Mouse (Mus musculus) G1E (cell line): ENCODE data around the gene Fgf4. TPM values are rescaled to one million over a fixed set of nuclear protein-coding genes. Genes with fewer than 3 reads are reported as not detected.

Experiments
- ATAC-seq: 2 replicates; pipeline ENCODE4 v1.8.0; 2016; ENCODE audit warnings: mild to moderate bottlenecking; ENCODE audit not compliant: insufficient number of reproducible peaks, poor library complexity, low FRiP score, severe bottlenecking; ENCODE audit errors: extremely low read depth
- DNase-seq: peaks from one replicate; pipeline ENCODE4 v3.0.0; 2012; ENCODE audit warnings: low spot score
- H3K27me3 ChIP-seq: 2 replicates; pipeline ENCODE4 v1.6.1; 2012; ENCODE audit warnings: mild to moderate bottlenecking, low read length, inconsistent platforms; ENCODE audit not compliant: insufficient read depth
- H3K36me3 ChIP-seq: replicated peaks from 2 replicates; pipeline ENCODE3; 2012; ENCODE audit warnings: mild to moderate bottlenecking, inconsistent platforms
- H3K4me1 ChIP-seq: 2 replicates; pipeline ENCODE4 v1.6.1; 2012; ENCODE audit warnings: low read depth, low read length, inconsistent platforms, mixed read lengths; ENCODE audit not compliant: insufficient read depth
- H3K4me3 ChIP-seq: 2 replicates; pipeline ENCODE4 v1.5.1; 2012; ENCODE audit warnings: low read depth, mild to moderate bottlenecking, inconsistent platforms, low read length, moderate library complexity, mixed read lengths
- H3K9me3 ChIP-seq: replicated peaks from 2 replicates; pipeline ENCODE4 v1.6.1; 2012; ENCODE audit warnings: inconsistent platforms
- CTCF ChIP-seq: IDR thresholded peaks from 2 replicates; pipeline ENCODE4 v1.5.1; 2012; ENCODE audit warnings: low read depth, low read length, inconsistent platforms, mixed read lengths
- GATA1 ChIP-seq: IDR thresholded peaks from 2 replicates; pipeline ENCODE4 v1.6.1; 2012; ENCODE audit warnings: borderline replicate concordance, low read length, inconsistent platforms, mixed read lengths
- GATA2 ChIP-seq: IDR thresholded peaks from 2 replicates; pipeline ENCODE4 v1.6.1; 2012; ENCODE audit warnings: low read depth, low read length, inconsistent platforms, borderline replicate concordance
- POLR2AphosphoS5 ChIP-seq: IDR thresholded peaks from 2 replicates; pipeline ENCODE4 v1.6.1; 2012; ENCODE audit warnings: low read depth, low read length, inconsistent platforms; ENCODE audit not compliant: insufficient replicate concordance
- TAL1 ChIP-seq: conservative IDR thresholded peaks from 2 replicates; pipeline ENCODE4 v1.6.1; 2012; ENCODE audit warnings: low read depth, low read length, inconsistent platforms, mixed read lengths
- polyA plus RNA-seq: library from polyadenylated mRNA; stranded (reverse); fragments of >175 nt; gene quantifications from 2 replicates; pipeline ENCODE4 v1.2.3, GENCODE M21; 2012
- total RNA-seq, 2 experiments: library from RNA; stranded (forward) in 1 of 2; stranded (reverse) in 1 of 2; fragments of 200-1000 nt in 1 of 2; fragments of >200 nt in 1 of 2; fragmentation: Nextera tagmentation in 1 of 2; gene quantifications; 2 replicates each; pipeline ENCODE4 v1.2.3; 2014 to 2017

The Fgf4 gene
- total and polyA plus RNA-seq, 3 experiments, result not detected

- ATAC-seq (peak; percentile 83), DNase-seq (peak; percentile 74)
- H3K36me3 ChIP-seq, result peaks cover 35% of the 10 kb centered on the region
- no peak for TF ChIP-seq TAL1
- TF ChIP-seq GATA1, result no peak
- TF ChIP-seq GATA2, result no peak
- no peak for TF ChIP-seq CTCF
- no peak for TF ChIP-seq POLR2AphosphoS5
- peaks cover 28% of the 10 kb centered on the region for H3K4me1 ChIP-seq
- H3K9me3 ChIP-seq, result no peaks in the 10 kb centered on the region
- peak overlapping the region; percentile 95 for H3K4me3 ChIP-seq
- no peaks in the 10 kb centered on the region for H3K27me3 ChIP-seq
Measured at GRCm38 (mm10) chr7:144914296-144914947, 67.3 kb downstream of the Fgf4 start.

Other genes starting within 250 kb of the Fgf4 start
- 7.1 and 11.3 TPM in 2 replicates for gene Ano1, start 95.4 kb upstream of the Fgf4 start, total RNA-seq (2014; fragmentation: Nextera tagmentation)
- 3.2 and 3.7 TPM in 2 replicates for gene Ano1, start 95.4 kb upstream of the Fgf4 start, total RNA-seq (2017)
- 1.2 and 1.8 TPM in 2 replicates for gene Ano1, start 95.4 kb upstream of the Fgf4 start, polyA plus RNA-seq
- 0.68 and 2.5 TPM in 2 replicates for gene Fgf3, start 9.3 kb upstream of the Fgf4 start, total RNA-seq (2014; fragmentation: Nextera tagmentation)
- 6.2 and 10.3 TPM in 2 replicates for gene Fgf3, start 9.3 kb upstream of the Fgf4 start, total RNA-seq (2017)
- 14.1 and 14.8 TPM in 2 replicates for gene Fgf3, start 9.3 kb upstream of the Fgf4 start, polyA plus RNA-seq
- 121 and 129 TPM in 2 replicates for gene Fgf15, start 49.2 kb downstream of the Fgf4 start, total RNA-seq (2014; fragmentation: Nextera tagmentation)
- gene Fgf15, start 49.2 kb downstream of the Fgf4 start, total RNA-seq (2017), result 34.6 and 38.9 TPM in 2 replicates
- 39.2 and 48.5 TPM in 2 replicates for gene Fgf15, start 49.2 kb downstream of the Fgf4 start, polyA plus RNA-seq
- gene LTO1, start 67.7 kb downstream of the Fgf4 start, total RNA-seq (2014; fragmentation: Nextera tagmentation), result 13.7 and 15.2 TPM in 2 replicates
- gene LTO1, start 67.7 kb downstream of the Fgf4 start, total RNA-seq (2017), result 26.8 and 34.0 TPM in 2 replicates
- 27.9 TPM in 2 replicates for gene LTO1, start 67.7 kb downstream of the Fgf4 start, polyA plus RNA-seq
- gene Ccnd1, start 92.6 kb downstream of the Fgf4 start, total RNA-seq (2014; fragmentation: Nextera tagmentation), result not detected in 2 replicates
- gene Ccnd1, start 92.6 kb downstream of the Fgf4 start, total RNA-seq (2017), result 0.22 TPM in 1 of 2 replicates, not detected in the other
- gene Ccnd1, start 92.6 kb downstream of the Fgf4 start, polyA plus RNA-seq, result not detected in 2 replicates